Mouse (Mus musculus): ENCODE results near the gene Rasip1. TPM values are rescaled to one million over a fixed set of nuclear protein-coding genes. Genes with fewer than 3 reads are reported as not detected.

Rasip1 gene
- total RNA-seq, 1 experiment from 2014 or later = 0.48 TPM

DNA sequence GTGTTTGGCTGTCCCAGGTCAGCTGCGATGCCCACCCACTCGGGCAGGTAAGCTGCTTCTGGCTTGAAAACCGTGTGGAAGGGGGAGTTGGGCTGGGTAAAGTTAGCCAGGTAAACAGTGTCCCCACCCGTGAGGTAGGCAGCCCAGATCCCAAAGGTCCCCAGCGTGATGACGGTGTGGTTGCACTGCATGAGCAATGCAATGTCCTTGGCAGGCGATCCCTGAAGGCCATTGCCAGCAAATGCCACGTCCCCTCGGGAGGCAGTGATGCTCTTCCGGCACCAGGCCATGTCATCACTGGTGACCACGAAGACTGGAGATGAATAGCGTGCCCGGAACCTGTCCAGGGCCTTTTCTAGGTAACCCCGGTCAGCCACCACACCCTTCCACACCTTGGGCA is 51.2 kb downstream of the Rasip1 start:
- ATAC-seq (replicated peaks; ENCODE audit: insufficient number of reproducible peaks, low FRiP score, low TSS enrichment, poor library complexity, severe bottlenecking) = no peak

GRCm38 (mm10) chr7:45679966-45680621 is 52.8 kb downstream of the Rasip1 start:
- no peak for ATAC-seq (replicated peaks; ENCODE audit: insufficient number of reproducible peaks, low FRiP score, low TSS enrichment, poor library complexity, severe bottlenecking)

DNA sequence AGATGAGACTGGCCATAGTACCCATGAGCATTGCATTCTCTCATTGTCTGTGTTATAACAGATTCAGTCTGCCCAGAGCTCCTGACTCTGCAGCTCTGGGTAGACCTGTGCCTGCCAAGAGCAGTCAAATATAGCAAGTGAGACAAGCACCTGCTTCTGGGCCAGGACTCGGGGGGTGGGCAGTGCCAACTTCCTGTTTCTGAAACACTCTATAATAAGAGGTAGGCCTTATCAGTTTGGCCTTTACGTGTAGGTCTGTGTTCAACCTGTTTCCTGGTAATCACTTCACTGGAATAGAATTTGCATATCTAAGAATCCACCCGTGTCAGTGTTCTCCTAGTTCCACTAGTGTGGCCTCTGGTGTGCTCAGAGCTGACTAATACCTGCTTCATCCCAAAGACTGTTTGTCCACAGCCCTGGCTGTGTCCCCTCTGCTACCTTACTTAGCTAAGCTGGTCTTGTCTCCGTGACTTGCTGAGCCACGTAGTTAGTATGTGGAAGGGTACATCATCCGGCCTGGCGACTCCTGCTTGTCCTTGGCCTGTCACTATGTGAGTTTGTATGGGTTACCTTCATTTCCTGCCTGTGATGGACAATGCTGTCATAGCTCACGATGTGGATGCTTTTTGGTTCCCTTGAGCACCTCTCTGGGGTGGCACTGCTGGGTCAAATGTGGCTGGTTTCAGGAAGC is 53.9 kb downstream of the Rasip1 start:
- no peak for ATAC-seq (replicated peaks; ENCODE audit: insufficient number of reproducible peaks, low FRiP score, low TSS enrichment, poor library complexity, severe bottlenecking)

- peak; percentile 79 for ATAC-seq (replicated peaks; ENCODE audit: insufficient number of reproducible peaks, low FRiP score, low TSS enrichment, poor library complexity, severe bottlenecking)
Measured at GRCm38 (mm10) chr7:45682144-45683126, 55.1 kb downstream of the Rasip1 start.

DNA sequence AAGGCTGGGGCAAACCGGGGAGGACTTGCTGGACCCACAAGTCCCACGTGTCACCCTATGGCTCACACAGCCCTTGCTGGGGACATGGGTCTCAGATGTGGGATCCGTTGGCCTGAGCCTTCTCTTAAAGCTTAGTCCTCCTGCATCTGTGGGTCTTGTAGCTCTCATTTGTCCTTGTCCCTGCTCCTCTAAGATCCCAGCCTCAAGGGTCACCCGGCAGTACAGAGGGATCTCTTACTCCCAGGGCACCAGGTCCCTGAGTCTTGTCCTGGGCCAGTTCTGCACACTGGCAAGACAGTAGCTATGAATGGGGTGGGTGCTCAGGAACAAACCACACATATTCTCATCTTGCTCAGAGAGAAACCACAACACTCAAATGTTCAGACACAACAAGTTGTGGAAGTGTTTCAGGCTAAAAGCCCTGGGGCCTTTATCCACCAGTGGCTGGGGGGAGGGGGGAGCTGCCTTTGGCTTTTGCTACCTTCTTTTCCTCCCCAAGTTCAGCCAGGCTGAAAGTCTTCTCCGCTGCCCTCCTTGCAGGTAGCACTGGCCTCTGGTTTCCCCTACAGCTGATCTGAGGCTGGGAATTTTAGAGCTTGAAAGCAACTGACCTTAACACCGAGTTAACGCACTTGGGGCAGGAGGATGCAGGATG is 56.2 kb downstream of the Rasip1 start, which contains the start of gene Ntn5:
Gene Ntn5 (plus strand): TSS at position 627 of the 655 bp plus-strand sequence.
- no peak for ATAC-seq (replicated peaks; ENCODE audit: insufficient number of reproducible peaks, low FRiP score, low TSS enrichment, poor library complexity, severe bottlenecking)

- ATAC-seq (replicated peaks; ENCODE audit: insufficient number of reproducible peaks, low FRiP score, low TSS enrichment, poor library complexity, severe bottlenecking) = no peak
Measured at GRCm38 (mm10) chr7:45685811-45686210, 58.5 kb downstream of the Rasip1 start.

- ATAC-seq (replicated peaks; ENCODE audit: insufficient number of reproducible peaks, low FRiP score, low TSS enrichment, poor library complexity, severe bottlenecking) = no peak
Measured at GRCm38 (mm10) chr7:45686841-45687240, 59.6 kb downstream of the Rasip1 start.

Other genes with a start within 250 kb of the Rasip1 start
- 293 to 444 TPM (median 324 TPM) in 3 replicates for gene Snrnp70, start 231.7 kb upstream of the Rasip1 start, total RNA-seq (2017)
- gene Kcna7, start 221.8 kb upstream of the Rasip1 start, total RNA-seq (2017) = not detected in 3 replicates
- gene Ntf5, start 213.8 kb upstream of the Rasip1 start, total RNA-seq (2017) = not detected in 3 replicates
- not detected in 3 replicates for gene Lhb, start 206.7 kb upstream of the Rasip1 start, total RNA-seq (2017)
- gene Gys1, start 192.6 kb upstream of the Rasip1 start, total RNA-seq (2017) = 3.6 to 4.9 TPM (median 3.9 TPM) in 3 replicates
- gene Ruvbl2, start 189.4 kb upstream of the Rasip1 start, total RNA-seq (2017) = 18.0 to 33.4 TPM (median 23.3 TPM) in 3 replicates
- 1,006 to 1,190 TPM (median 1,165 TPM) in 3 replicates for gene Ftl1, start 167.6 kb upstream of the Rasip1 start, total RNA-seq (2017)
- gene Bax, start 160.6 kb upstream of the Rasip1 start, total RNA-seq (2017) = 36.4 to 55.8 TPM (median 38.5 TPM) in 3 replicates
- gene Tulp2, start 145.6 kb upstream of the Rasip1 start, total RNA-seq (2017) = 3.2 TPM in 1 of 3 replicates, not detected in the others
- not detected in 3 replicates for gene Gm45808, start 140.7 kb upstream of the Rasip1 start, total RNA-seq (2017)
- gene Dhdh, start 138.7 kb upstream of the Rasip1 start, total RNA-seq (2017) = 7.0 to 8.3 TPM (median 7.5 TPM) in 3 replicates
- gene Nucb1, start 117.1 kb upstream of the Rasip1 start, total RNA-seq (2017) = 128 to 251 TPM (median 142 TPM) in 3 replicates
- gene Ppp1r15a, start 101.2 kb upstream of the Rasip1 start, total RNA-seq (2017) = 204 to 390 TPM (median 221 TPM) in 3 replicates
- gene Plekha4, start 101.2 kb upstream of the Rasip1 start, total RNA-seq (2017) = 0.10 TPM in 1 of 3 replicates, not detected in the others
- not detected in 3 replicates for gene Hsd17b14, start 72.6 kb upstream of the Rasip1 start, total RNA-seq (2017)
- 5.1 to 21.4 TPM (median 11.9 TPM) in 3 replicates for gene Bcat2, start 57.3 kb upstream of the Rasip1 start, total RNA-seq (2017)
- not detected in 3 replicates for gene Fgf21, start 12.0 kb upstream of the Rasip1 start, total RNA-seq (2017)
- not detected in 3 replicates for gene Fut1, start 10.2 kb upstream of the Rasip1 start, total RNA-seq (2017)
- not detected in 3 replicates for gene Izumo1, start 5.7 kb upstream of the Rasip1 start, total RNA-seq (2017)
- gene Mamstr, start 12.5 kb downstream of the Rasip1 start, total RNA-seq (2017) = 0.19 TPM in 1 of 3 replicates, not detected in the others
- 1.4 TPM in 1 of 3 replicates, not detected in the others for gene Fut2, start 38.9 kb downstream of the Rasip1 start, total RNA-seq (2017)
- not detected in 3 replicates for gene Ntn5, start 56.5 kb downstream of the Rasip1 start, total RNA-seq (2017)
- not detected in 3 replicates for gene Sec1, start 66.9 kb downstream of the Rasip1 start, total RNA-seq (2017)
- gene Car11, start 72.4 kb downstream of the Rasip1 start, total RNA-seq (2017) = not detected in 3 replicates
- 4.3 to 13.1 TPM (median 4.5 TPM) in 3 replicates for gene Dbp, start 77.6 kb downstream of the Rasip1 start, total RNA-seq (2017)
- 966 to 1,078 TPM (median 1,028 TPM) in 3 replicates for gene Rpl18, start 88.0 kb downstream of the Rasip1 start, total RNA-seq (2017)
- 11.0 to 15.9 TPM (median 11.5 TPM) in 3 replicates for gene Sphk2, start 90.5 kb downstream of the Rasip1 start, total RNA-seq (2017)
- gene Fam83e, start 93.7 kb downstream of the Rasip1 start, total RNA-seq (2017) = 0.78 to 1.4 TPM in 2 of 3 replicates, not detected in the other
- not detected in 3 replicates for gene Spaca4, start 98.3 kb downstream of the Rasip1 start, total RNA-seq (2017)
- gene Lmtk3, start 156.2 kb downstream of the Rasip1 start, total RNA-seq (2017) = not detected in 3 replicates
- gene Sult2b1, start 157.2 kb downstream of the Rasip1 start, total RNA-seq (2017) = 1.3 to 7.5 TPM in 2 of 3 replicates, not detected in the other
- 59.2 to 78.0 TPM (median 72.7 TPM) in 3 replicates for gene Cyth2, start 187.1 kb downstream of the Rasip1 start, total RNA-seq (2017)
- gene Kcnj14, start 197.3 kb downstream of the Rasip1 start, total RNA-seq (2017) = 0.19 TPM in 1 of 3 replicates, not detected in the others
- gene Grwd1, start 203.5 kb downstream of the Rasip1 start, total RNA-seq (2017) = 5.8 to 8.7 TPM (median 6.7 TPM) in 3 replicates
- 28.7 to 45.8 TPM (median 45.2 TPM) in 3 replicates for gene Kdelr1, start 245.3 kb downstream of the Rasip1 start, total RNA-seq (2017)

All from monocyte, adult 5-6 weeks (primary cell).